Mouse (Mus musculus) liver, adult 2 months (tissue): Measurements from ENCODE around the gene P3h4. TPM values are rescaled to one million over a fixed set of nuclear protein-coding genes. Genes with fewer than 3 reads are reported as not detected.
A peak's percentile ranks its signal among the peaks of the same experiment; 100 is the strongest.

Experiments used
- DNase-seq: peaks from one replicate; pipeline ENCODE4 v3.0.0-alpha.2; 2011; ENCODE audit warnings: low read depth, low spot score; ENCODE audit errors: extremely low read depth
- H3K27ac ChIP-seq: fragments of 200-500 bp; replicated peaks from 2 replicates; pipeline ENCODE4 v1.5.1; 2012; ENCODE audit warnings: low read depth, mild to moderate bottlenecking, control low read depth, inconsistent platforms, low read length; ENCODE audit not compliant: insufficient read depth
- H3K27me3 ChIP-seq: fragments of 200-500 bp; 2 replicates; pipeline ENCODE4 v1.6.1; 2012; ENCODE audit warnings: mild to moderate bottlenecking, moderate library complexity, low read length, inconsistent platforms; ENCODE audit not compliant: control insufficient read depth, insufficient read depth
- H3K36me3 ChIP-seq: fragments of 200-500 bp; 2 replicates; pipeline ENCODE4 v1.6.1; 2012; ENCODE audit warnings: low read length, inconsistent platforms; ENCODE audit not compliant: control insufficient read depth, insufficient read depth
- H3K4me1 ChIP-seq: fragments of 200-500 bp; 2 replicates; pipeline ENCODE4 v1.6.1; 2011; ENCODE audit warnings: low read length; ENCODE audit not compliant: control insufficient read depth, insufficient read depth
- H3K4me3 ChIP-seq: fragments of 200-500 bp; 2 replicates; pipeline ENCODE4 v1.5.1; 2011; ENCODE audit warnings: low read depth, mild to moderate bottlenecking, control low read depth, low read length, moderate library complexity; ENCODE audit not compliant: insufficient read depth
- H3K79me2 ChIP-seq: fragments of 200-500 bp; 2 replicates; pipeline ENCODE4 v1.6.1; 2012; ENCODE audit warnings: inconsistent platforms, mild to moderate bottlenecking, low read length, moderate library complexity; ENCODE audit not compliant: control insufficient read depth, insufficient read depth
- H3K9ac ChIP-seq: fragments of 200-500 bp; 2 replicates; pipeline ENCODE4 v1.6.1; 2012; ENCODE audit warnings: low read depth, mild to moderate bottlenecking, control low read depth, inconsistent platforms, low read length
- CTCF ChIP-seq: fragments of 200-500 bp; IDR thresholded peaks from 2 replicates; pipeline ENCODE4 v1.5.1; 2011; ENCODE audit warnings: low read depth, low read length, control low read depth
- POLR2A ChIP-seq: fragments of 200-500 bp; IDR thresholded peaks from 2 replicates; pipeline ENCODE4 v1.6.1; 2011; ENCODE audit warnings: low read length, control low read depth; ENCODE audit not compliant: insufficient read depth; ENCODE audit errors: extremely low read depth
- WGBS: fragments of 180-500 bp; shearing (Covaris S2); methylation state at CpG from one replicate; pipeline ENCODE4 v1.1.7; 2018; 5-methylcytosine and 5-hydroxymethylcytosine counted together
- polyA plus RNA-seq: library from polyadenylated mRNA; depleted of rRNA; stranded (reverse); fragments of >200 nt; gene quantifications from 2 replicates; pipeline ENCODE4 v1.2.3, GENCODE M21; 2012
- total RNA-seq: library from RNA; depleted of rRNA; stranded (reverse); fragments of >200 nt; gene quantifications from 2 replicates; pipeline ENCODE4 v1.2.3, GENCODE M21; 2014

Gene P3h4
- total and polyA plus RNA-seq, 2 experiments = 1.2 TPM

DNA sequence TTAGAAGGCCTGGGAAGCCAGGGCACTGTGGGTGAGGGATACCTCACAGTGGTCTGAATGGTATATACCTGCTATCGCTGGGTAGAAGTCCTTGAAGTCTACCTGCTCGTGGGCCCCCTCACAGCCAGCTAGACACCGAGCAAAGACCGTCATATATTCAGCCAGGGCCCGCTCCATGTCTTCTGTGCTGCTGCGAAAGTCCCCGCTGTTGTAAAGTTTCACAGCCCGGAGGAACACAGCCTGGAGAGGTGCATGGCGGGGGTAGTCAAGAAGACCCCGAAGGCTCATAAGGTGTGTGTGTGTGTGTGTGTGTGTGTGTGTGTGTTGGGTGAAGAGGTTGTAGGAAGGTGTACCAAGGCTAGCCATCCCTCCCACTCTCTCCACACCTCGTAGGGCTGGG is 1.1 kb downstream of the P3h4 start:
- no peaks in the 10 kb centered on the region for H3K36me3 ChIP-seq
- H3K4me1 ChIP-seq = 0 out of 2 replicates have a peak, but pooled peaks cover 4% of the 10 kb centered on the region
- no peaks in the 10 kb centered on the region for H3K27me3 ChIP-seq
- no peaks in the 10 kb centered on the region for H3K79me2 ChIP-seq
- WGBS = 94% methylated on average over 11 of the region's 11 CpGs
- no peak overlapping the region for H3K4me3 ChIP-seq
- no peak for DNase-seq
- TF ChIP-seq CTCF (no peak), POLR2A (no peak)
- H3K9ac ChIP-seq = no peak overlapping the region
- H3K27ac ChIP-seq = no peak overlapping the region

DNA sequence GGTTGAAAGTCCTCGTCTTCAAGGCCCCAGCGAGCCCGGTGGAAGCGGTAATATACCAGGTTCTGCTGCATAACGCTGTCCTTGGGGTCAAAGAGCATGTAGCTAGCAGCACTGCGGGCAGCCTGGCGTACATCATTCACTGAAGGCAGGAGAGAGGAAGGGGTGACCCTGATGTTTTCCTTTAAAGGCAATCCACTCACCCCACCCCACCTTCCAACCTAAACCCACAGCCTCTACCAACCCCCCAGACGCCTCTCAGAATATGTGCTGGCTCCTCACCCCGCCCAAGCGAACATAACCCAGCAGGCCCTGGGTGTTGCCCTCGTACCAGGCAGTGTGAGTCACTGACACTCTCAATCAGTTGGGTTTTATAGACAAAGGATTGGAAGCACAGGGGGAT is 2.9 kb downstream of the P3h4 start:
- Histone ChIP-seq H3K27ac (no peak overlapping the region), H3K36me3 (no peaks in the 10 kb centered on the region), H3K4me1 (0 out of 2 replicates have a peak, but pooled peaks cover 4% of the 10 kb centered on the region), H3K9ac (no peak overlapping the region), H3K27me3 (no peaks in the 10 kb centered on the region), H3K79me2 (no peaks in the 10 kb centered on the region), H3K4me3 (no peak overlapping the region)
- 86% methylated on average over 11 of the region's 11 CpGs for WGBS
- DNase-seq = no peak
- TF ChIP-seq POLR2A (no peak), CTCF (no peak)

GRCm38 (mm10) chr11:100409686-100410085 is 5.0 kb downstream of the P3h4 start:
- H3K4me1 ChIP-seq = 0 out of 2 replicates have a peak, but pooled peaks cover 1% of the 10 kb centered on the region
- TF ChIP-seq POLR2A (no peak), CTCF (no peak)

DNA sequence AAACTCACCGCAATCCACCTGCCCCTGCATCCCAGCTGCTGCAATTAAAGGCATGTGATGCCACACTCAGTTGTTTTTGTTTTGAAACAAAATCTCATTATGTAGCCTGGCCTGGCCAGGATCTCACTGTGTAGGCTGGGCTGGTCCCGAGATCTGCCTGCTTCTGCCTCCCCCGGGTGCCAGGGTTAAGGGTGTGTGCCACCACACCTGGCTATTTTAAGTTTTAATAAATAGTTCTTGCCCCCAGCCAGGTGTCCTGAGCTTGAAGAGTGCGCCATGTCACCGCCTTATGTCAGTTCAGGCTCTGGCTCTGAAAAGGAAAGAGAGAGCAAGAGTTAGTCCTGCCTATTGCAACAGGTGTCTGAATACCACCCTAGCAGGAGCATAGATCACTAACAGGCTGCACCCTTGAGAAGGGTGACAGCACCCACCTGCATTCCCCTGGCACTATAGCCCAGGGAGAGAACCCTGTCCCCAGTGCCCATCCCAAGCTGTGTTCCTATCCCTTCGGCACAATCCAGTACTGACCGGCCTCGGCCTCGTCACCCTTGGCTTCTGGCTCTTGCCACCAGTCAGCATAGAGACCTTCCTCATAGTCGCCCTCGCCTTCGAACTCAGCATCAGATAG is 5.7 kb downstream of the P3h4 start:
- no peak overlapping the region for H3K27ac ChIP-seq
- no peak overlapping the region for H3K4me3 ChIP-seq
- no peaks in the 10 kb centered on the region for H3K27me3 ChIP-seq
- H3K4me1 ChIP-seq = no peaks in the 10 kb centered on the region
- H3K36me3 ChIP-seq = no peaks in the 10 kb centered on the region
- H3K9ac ChIP-seq = no peak overlapping the region
- no peak for DNase-seq
- TF ChIP-seq CTCF = no peak
- no peak for TF ChIP-seq POLR2A
- H3K79me2 ChIP-seq = no peaks in the 10 kb centered on the region
- WGBS = 93% methylated on average over 12 of the region's 12 CpGs

More at GRCm38 (mm10) chr11:100409686-100410085, 5.0 kb downstream of the P3h4 start:
- Histone ChIP-seq H3K27me3 (no peaks in the 10 kb centered on the region), H3K79me2 (no peaks in the 10 kb centered on the region), H3K4me3 (no peak overlapping the region), H3K36me3 (no peaks in the 10 kb centered on the region), H3K9ac (no peak overlapping the region), H3K27ac (no peak overlapping the region)
- WGBS = 95% methylated on average over 3 of the region's 3 CpGs
- DNase-seq = no peak

- 38% methylated on average over 10 of the region's 10 CpGs for WGBS
- TF ChIP-seq CTCF (peak; percentile 81), POLR2A (no peak)
- Histone ChIP-seq H3K9ac (no peak overlapping the region), H3K4me3 (no peak overlapping the region), H3K27ac (no peak overlapping the region), H3K36me3 (no peaks in the 10 kb centered on the region), H3K4me1 (no peaks in the 10 kb centered on the region), H3K79me2 (no peaks in the 10 kb centered on the region), H3K27me3 (no peaks in the 10 kb centered on the region)
- peak; percentile 46 for DNase-seq
These were observed 6.4 kb downstream of the P3h4 start for GRCm38 (mm10) chr11:100408076-100408834.

DNA sequence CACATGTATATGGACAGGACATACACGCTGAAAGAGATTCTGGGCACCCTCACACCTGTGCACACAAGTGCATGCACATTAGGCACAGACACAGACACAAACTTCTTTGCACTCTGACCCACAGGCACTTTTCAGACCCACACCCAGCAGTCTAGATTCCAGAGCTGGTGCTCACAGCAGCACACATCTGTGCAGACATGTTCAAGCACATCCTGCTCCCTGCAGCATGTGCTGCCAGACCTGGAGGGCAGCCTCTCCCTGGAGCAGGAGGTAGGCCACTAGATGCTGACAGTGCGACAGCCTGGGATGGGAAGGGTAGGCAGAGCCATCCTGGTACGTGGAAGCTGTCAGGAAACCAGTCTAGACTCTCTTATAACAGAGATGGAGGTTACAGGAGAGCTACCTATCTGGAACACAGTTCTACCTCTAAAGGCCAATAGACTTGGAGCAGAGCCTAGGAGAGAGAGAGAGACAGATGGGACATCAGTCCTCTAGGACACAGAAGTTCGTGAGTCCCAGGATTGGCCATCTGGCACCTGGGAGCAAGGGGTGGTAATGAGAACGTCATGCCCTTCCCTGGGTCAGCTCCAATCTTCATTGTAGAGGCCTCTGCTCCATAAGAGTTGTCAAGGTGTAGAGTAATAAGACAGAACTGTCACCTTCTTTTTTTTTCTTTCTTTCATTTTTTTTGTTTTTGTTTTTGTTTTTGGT is 7.5 kb downstream of the P3h4 start:
- H3K4me1 ChIP-seq = peaks cover 4% of the 10 kb centered on the region; the same call in 1 of the 2 replicates
- H3K4me3 ChIP-seq = no peak overlapping the region
- no peaks in the 10 kb centered on the region for H3K79me2 ChIP-seq
- H3K27me3 ChIP-seq = no peaks in the 10 kb centered on the region
- H3K36me3 ChIP-seq = no peaks in the 10 kb centered on the region
- TF ChIP-seq POLR2A (no peak), CTCF (no peak)
- no peak for DNase-seq
- 91% methylated on average over 5 of the region's 5 CpGs for WGBS
- no peak overlapping the region for H3K27ac ChIP-seq
- H3K9ac ChIP-seq = no peak overlapping the region
